Mouse (Mus musculus): ENCODE measurements around the gene Kmt2c.

- TF ChIP-seq POLR2A (IDR thresholded peaks at IDR 0.05; ENCODE audit: low read depth, low read length) = no peak
- no peak for TF ChIP-seq CTCF (IDR thresholded peaks at IDR 0.05; ENCODE audit: extremely low read depth, insufficient read depth, insufficient read length, insufficient replicate concordance)
Measured at GRCm38 (mm10) chr5:25478863-25479262, 19.7 kb downstream of the Kmt2c start.
